Mouse (Mus musculus): ENCODE data around the gene Ism2.

Gene Ism2

DNA sequence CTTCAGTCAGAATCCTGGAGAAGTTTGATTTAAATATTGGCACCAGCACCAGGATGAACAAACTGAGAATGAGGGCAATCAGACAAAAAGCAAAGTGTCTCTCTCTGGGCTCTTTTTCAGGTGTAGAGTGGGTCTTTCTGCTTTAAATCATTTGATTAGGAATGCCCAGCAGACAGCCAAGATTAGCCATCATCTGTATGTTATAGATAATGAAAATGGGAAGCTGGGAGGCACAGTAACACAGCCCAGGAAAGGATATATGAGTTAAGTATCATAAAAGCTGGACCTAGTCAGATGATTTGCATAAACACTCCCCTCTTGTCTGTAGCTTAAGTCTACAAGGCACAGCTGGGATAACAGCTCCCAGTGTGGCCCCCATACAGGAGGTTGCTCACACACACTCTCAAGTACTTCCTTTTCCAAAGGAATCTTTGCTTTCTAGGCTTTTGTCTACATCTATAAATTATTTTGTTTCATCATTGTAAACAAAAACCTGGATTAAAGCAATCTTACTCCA, 69.1 kb downstream of the Ism2 start:
- no peak for DNase-seq (ENCODE audit: low spot score)

DNA sequence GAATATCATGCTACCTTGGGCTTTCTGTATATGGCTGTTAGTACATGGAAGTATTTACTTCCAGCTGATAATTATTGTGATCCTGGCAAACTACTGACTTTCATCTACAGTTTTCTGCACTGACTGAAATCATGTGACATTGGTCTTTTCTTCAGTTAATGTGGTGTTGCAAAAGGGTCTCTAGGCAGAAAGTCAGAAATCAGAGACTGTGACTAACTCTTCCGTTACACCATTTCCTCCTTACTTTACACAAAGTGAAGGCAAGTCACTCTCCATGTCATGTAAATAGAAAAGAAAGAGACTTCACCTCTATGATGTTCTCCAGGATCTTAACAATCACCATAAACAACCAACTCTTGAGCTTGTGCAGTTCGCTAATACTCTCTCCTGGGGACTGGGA, 69.9 kb downstream of the Ism2 start:
- no peak for DNase-seq (ENCODE audit: low spot score)

Data from lung, postnatal 25 days (tissue).